Mouse (Mus musculus): Measurements from ENCODE around the gene Nek2.

Gene Nek2

GRCm38 (mm10) chr1:191861247-191861646 is 40.0 kb downstream of the Nek2 start:
- DNase-seq: peak; percentile 38 to 39

GRCm38 (mm10) chr1:191863833-191864550 is 42.7 kb downstream of the Nek2 start:
- DNase-seq: no peak

GRCm38 (mm10) chr1:191864551-191865027 is 43.3 kb downstream of the Nek2 start:
- DNase-seq: no peak

- DNase-seq: peak; percentile 66 to 70
These were observed 50.9 kb downstream of the Nek2 start for GRCm38 (mm10) chr1:191872076-191872710.

GRCm38 (mm10) chr1:191875006-191875405 is 53.8 kb downstream of the Nek2 start:
- DNase-seq: peak in 1 of 2 experiments; percentile 18

GRCm38 (mm10) chr1:191875683-191876305 is 54.5 kb downstream of the Nek2 start:
- DNase-seq: no peak

- DNase-seq: peak; percentile 32
These were observed 56.4 kb downstream of the Nek2 start for GRCm38 (mm10) chr1:191877681-191878080.

GRCm38 (mm10) chr1:191878518-191878921 is 57.3 kb downstream of the Nek2 start:
- no peak for DNase-seq

GRCm38 (mm10) chr1:191880247-191880646 is 59.0 kb downstream of the Nek2 start:
- no peak for DNase-seq

- peak; percentile 24 to 29 for DNase-seq
These were observed 59.8 kb downstream of the Nek2 start for GRCm38 (mm10) chr1:191880921-191881609.

GRCm38 (mm10) chr1:191881663-191882062 is 60.4 kb downstream of the Nek2 start:
- no peak for DNase-seq

Measured in kidney, adult 8-10 months (tissue).